Mouse (Mus musculus) stomach, embryonic 16.5 days (tissue): ENCODE data around the gene Lonp1. TPM values are rescaled to one million over a fixed set of nuclear protein-coding genes. Genes with fewer than 3 reads are reported as not detected.

ENCODE experiments used
- ATAC-seq: fragments of 200-750 bp; cut with Nextera tagmentation; 2 replicates; pipeline ENCODE4 v1.8.0; 2017; ENCODE audit warnings: moderate number of reproducible peaks, moderate TSS enrichment; ENCODE audit not compliant: insufficient read depth, low FRiP score
- H3K27ac ChIP-seq: fragments of 300-500 bp; sonication (generic); 2 replicates; pipeline ENCODE4 v1.5.1; 2014; ENCODE audit warnings: low read length
- H3K27me3 ChIP-seq: fragments of 300-500 bp; sonication (generic); 2 replicates; pipeline ENCODE4 v1.6.1; 2014; ENCODE audit warnings: low read length, control low read depth, mixed read lengths; ENCODE audit not compliant: control insufficient read depth, insufficient read depth
- H3K36me3 ChIP-seq: fragments of 300-500 bp; sonication (generic); 2 replicates; pipeline ENCODE4 v1.6.1; 2014; ENCODE audit warnings: low read length; ENCODE audit not compliant: control insufficient read depth, insufficient read depth
- H3K4me1 ChIP-seq: fragments of 300-500 bp; sonication (generic); 2 replicates; pipeline ENCODE4 v1.6.1; 2014; ENCODE audit warnings: low read length, control low read depth, mixed read lengths; ENCODE audit not compliant: control insufficient read depth, insufficient read depth
- H3K4me2 ChIP-seq: fragments of 300-500 bp; sonication (generic); 2 replicates; pipeline ENCODE4 v1.6.1; 2014; ENCODE audit warnings: low read depth, low read length, mixed read lengths
- H3K4me3 ChIP-seq: fragments of 300-500 bp; sonication (generic); replicated peaks from 2 replicates; pipeline ENCODE4 v1.5.1; 2014; ENCODE audit warnings: mild to moderate bottlenecking, low read length
- H3K9ac ChIP-seq: fragments of 300-500 bp; sonication (generic); 2 replicates; pipeline ENCODE4 v1.6.1; 2014; ENCODE audit warnings: low read length
- H3K9me3 ChIP-seq: fragments of 300-500 bp; sonication (generic); replicated peaks from 2 replicates; pipeline ENCODE4 v1.6.1; 2016; ENCODE audit warnings: low read length, control low read depth; ENCODE audit not compliant: control insufficient read depth
- WGBS: fragments of 180-500 bp; shearing (Covaris S2); extraction: QIAGEN DNeasy Blood & Tissue Kit; methylation state at CpG from one replicate; pipeline ENCODE4 v1.1.7; 2014; 5-methylcytosine and 5-hydroxymethylcytosine counted together
- polyA plus RNA-seq: library from polyadenylated mRNA; unstranded; fragments of >200 nt; fragmentation: Nextera tagmentation; extraction: Ambion mirVana; gene quantifications from 2 replicates; pipeline ENCODE4 v1.2.1, GENCODE M21; 2015

The Lonp1 gene
- polyA plus RNA-seq, 1 experiment from 2014 or later: 42.9 TPM

DNA sequence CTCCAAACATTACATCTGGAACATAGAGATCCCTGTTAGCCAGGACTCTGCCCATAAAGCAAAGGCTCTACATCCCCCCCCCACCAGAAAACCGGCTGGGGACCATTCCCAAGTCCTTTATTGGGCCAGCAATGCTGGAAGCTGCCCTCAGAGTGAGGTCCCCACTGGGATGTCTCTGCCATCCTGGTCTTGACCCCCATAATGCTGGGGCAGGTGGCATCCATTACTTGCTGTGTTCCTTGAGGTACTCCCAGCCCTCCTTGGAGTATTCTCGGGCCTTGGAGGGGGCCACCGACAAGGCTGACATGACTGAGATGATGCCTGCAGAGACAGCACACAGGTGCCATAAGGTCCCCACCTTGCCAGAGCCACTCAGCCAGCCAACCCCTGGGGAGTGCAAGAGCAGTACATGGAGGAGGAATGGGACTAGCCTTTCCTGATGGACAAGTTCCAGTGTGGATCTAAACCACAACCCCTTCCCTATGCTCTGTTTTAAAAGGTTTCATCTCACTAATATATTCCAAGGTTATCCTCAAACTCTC lies 19.1 kb downstream of the Lonp1 start:
- no peak overlapping the region for H3K4me2 ChIP-seq
- WGBS: 70% methylated on average over 3 of the region's 3 CpGs
- H3K27ac ChIP-seq: no peak overlapping the region
- H3K4me1 ChIP-seq: peaks cover 12% of the 10 kb centered on the region
- H3K4me3 ChIP-seq: no peak overlapping the region
- ATAC-seq: no peak
- H3K27me3 ChIP-seq: no peaks in the 10 kb centered on the region
- no peaks in the 10 kb centered on the region for H3K9me3 ChIP-seq
- H3K9ac ChIP-seq: no peak overlapping the region
- peaks cover 31% of the 10 kb centered on the region for H3K36me3 ChIP-seq

DNA sequence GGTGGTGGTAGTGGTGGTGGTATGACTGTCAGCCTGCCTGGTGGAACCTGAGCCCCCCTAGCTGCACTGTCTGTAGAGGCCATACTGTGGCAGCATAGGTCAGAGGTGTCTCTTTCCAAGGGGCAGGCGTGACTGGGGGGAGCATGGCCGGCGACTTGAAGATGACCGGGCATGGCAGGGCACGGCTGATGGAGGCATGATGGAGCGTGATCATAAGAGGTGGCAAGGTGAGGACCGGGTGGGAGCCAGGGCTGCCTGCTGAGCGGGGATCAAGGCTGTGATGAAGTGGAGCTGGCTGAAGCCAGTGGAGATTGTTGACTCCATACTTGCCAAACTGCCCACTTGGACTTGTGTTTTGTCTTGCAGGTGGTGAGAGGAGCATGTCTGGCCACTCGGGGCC lies 21.3 kb downstream of the Lonp1 start:
- no peak overlapping the region for H3K4me2 ChIP-seq
- no peak overlapping the region for H3K4me3 ChIP-seq
- peaks cover 41% of the 10 kb centered on the region for H3K36me3 ChIP-seq
- peaks cover 12% of the 10 kb centered on the region for H3K4me1 ChIP-seq
- 87% methylated on average over 9 of the region's 9 CpGs for WGBS
- no peaks in the 10 kb centered on the region for H3K27me3 ChIP-seq
- no peaks in the 10 kb centered on the region for H3K9me3 ChIP-seq
- H3K27ac ChIP-seq: no peak overlapping the region
- no peak overlapping the region for H3K9ac ChIP-seq
- no peak for ATAC-seq

DNA sequence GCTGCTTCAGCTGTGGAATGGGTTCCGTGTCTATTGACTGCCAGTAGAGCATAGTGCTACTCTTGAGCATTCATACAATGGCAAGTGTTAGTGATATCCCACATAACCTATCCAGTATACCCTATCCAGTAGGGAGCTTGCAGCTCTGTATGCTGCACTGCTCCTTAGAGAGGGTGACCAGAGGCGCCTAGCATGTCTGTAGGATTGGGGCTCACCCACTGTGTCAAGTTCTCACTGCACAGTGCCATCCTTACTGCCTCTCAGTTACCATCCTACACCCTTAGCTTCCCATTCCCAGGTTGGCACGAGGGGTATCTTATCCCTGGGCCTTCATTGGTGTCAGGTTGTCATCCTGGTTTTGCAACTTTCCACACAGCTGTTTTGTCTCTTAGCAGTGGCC lies 22.3 kb downstream of the Lonp1 start:
- no peak overlapping the region for H3K4me2 ChIP-seq
- H3K36me3 ChIP-seq: peaks cover 46% of the 10 kb centered on the region
- WGBS: 88% methylated on average over 3 of the region's 3 CpGs
- H3K27ac ChIP-seq: no peak overlapping the region
- H3K9me3 ChIP-seq: no peaks in the 10 kb centered on the region
- no peaks in the 10 kb centered on the region for H3K27me3 ChIP-seq
- peaks cover 9% of the 10 kb centered on the region; the same call in 1 of the 2 replicates for H3K4me1 ChIP-seq
- H3K9ac ChIP-seq: no peak overlapping the region
- H3K4me3 ChIP-seq: no peak overlapping the region
- ATAC-seq: no peak

DNA sequence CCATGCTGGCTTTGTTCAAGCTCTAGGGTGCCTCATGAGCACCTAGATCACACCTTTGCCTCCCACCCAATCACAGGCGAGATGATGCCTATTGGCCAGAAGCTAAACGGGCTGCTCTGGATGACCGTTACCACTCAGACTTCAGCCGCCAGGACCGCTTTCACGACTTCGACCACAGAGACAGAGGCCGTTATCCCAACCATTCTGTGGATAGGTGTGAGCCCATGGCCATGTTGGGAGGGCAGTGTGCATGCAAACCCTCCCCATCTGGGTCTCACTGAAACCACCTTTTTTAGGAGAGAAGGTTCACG lies 22.7 kb downstream of the Lonp1 start:
- ATAC-seq: no peak
- Histone ChIP-seq H3K4me2 (no peak overlapping the region), H3K4me3 (no peak overlapping the region), H3K36me3 (peaks cover 46% of the 10 kb centered on the region), H3K9me3 (no peaks in the 10 kb centered on the region), H3K27ac (no peak overlapping the region), H3K9ac (no peak overlapping the region), H3K4me1 (peaks cover 9% of the 10 kb centered on the region; the same call in 1 of the 2 replicates), H3K27me3 (no peaks in the 10 kb centered on the region)
- WGBS: 87% methylated on average over 9 of the region's 9 CpGs

- no peak for ATAC-seq
- Histone ChIP-seq H3K4me2 (no peak overlapping the region), H3K9ac (no peak overlapping the region), H3K27me3 (no peaks in the 10 kb centered on the region), H3K9me3 (no peaks in the 10 kb centered on the region), H3K4me3 (no peak overlapping the region), H3K36me3 (peaks cover 46% of the 10 kb centered on the region), H3K27ac (no peak overlapping the region), H3K4me1 (peaks cover 5% of the 10 kb centered on the region; the same call in 1 of the 2 replicates)
- 92% methylated on average over 28 of the region's 28 CpGs for WGBS
These were observed 23.3 kb downstream of the Lonp1 start for GRCm38 (mm10) chr17:56603186-56604069.

DNA sequence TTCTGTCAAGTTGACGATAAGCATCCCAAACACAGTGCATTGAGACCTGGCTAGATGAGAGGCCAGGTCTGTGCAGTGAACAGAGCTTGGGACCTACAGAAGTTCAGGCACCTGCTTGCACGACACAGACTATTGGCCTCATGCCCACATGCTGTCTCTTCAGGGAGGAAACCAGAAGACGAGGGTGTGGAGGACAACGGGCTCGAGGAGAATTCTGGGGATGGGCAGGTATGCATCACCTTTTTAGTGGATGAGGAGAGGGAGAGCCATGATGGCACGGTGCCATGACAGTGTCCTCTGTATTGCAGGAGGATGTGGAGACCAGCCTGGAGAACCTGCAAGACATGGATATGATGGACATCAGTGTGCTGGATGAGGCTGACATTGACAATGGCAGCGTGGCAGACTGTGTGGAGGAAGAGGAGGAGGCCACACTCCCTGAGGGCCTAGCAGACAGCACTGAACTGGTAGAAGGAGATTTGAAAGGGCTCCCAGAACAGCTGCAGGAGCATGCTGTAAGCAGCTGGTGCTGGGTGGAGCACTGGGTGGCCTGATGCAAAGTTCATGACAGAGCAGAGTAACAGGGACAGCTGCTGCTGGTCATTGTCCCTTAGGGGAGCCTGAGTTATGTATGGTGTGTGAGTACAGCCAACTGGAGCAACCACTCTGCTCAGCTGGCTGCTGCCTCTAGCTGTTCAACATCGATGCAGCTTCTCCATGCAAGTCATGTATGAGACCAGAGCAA lies 33.0 kb downstream of the Lonp1 start:
- Histone ChIP-seq H3K27ac (no peak overlapping the region), H3K4me2 (no peak overlapping the region), H3K36me3 (peaks cover 43% of the 10 kb centered on the region), H3K9me3 (no peaks in the 10 kb centered on the region), H3K27me3 (no peaks in the 10 kb centered on the region), H3K4me1 (no peaks in the 10 kb centered on the region), H3K4me3 (no peak overlapping the region), H3K9ac (no peak overlapping the region)
- WGBS: 73% methylated on average over 8 of the region's 8 CpGs
- 0 out of 2 replicates have a peak, but pooled peaks have one; percentile 39 for ATAC-seq

GRCm38 (mm10) chr17:56592553-56592952 lies 34.1 kb downstream of the Lonp1 start:
- Histone ChIP-seq H3K36me3 (peaks cover 39% of the 10 kb centered on the region), H3K27me3 (no peaks in the 10 kb centered on the region), H3K4me2 (no peak overlapping the region), H3K27ac (no peak overlapping the region), H3K4me1 (0 out of 2 replicates have a peak, but pooled peaks cover 4% of the 10 kb centered on the region), H3K4me3 (no peak overlapping the region), H3K9me3 (no peaks in the 10 kb centered on the region), H3K9ac (no peak overlapping the region)
- ATAC-seq: no peak

DNA sequence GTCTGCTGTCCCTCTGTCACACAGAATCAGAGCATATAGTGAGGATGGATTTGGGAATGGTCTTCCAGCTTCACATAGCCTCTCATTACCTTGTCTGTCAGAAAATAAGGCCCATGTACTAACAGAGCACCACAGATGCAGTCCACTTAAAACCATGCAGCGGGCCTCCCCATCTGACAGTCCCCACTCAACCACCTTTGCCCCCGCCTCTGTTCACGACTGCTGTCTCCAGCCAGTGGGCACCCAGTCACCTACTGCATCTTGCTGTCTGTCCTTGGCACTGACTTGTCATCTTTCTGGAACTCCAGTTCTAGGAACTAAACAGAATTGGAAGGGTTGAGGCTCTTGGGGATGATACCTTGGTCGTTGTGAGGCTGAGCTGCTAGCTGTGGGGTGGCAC lies 37.8 kb downstream of the Lonp1 start:
- no peaks in the 10 kb centered on the region for H3K27me3 ChIP-seq
- H3K4me3 ChIP-seq: no peak overlapping the region
- H3K9me3 ChIP-seq: no peaks in the 10 kb centered on the region
- H3K27ac ChIP-seq: no peak overlapping the region
- peaks cover 16% of the 10 kb centered on the region for H3K36me3 ChIP-seq
- H3K4me1 ChIP-seq: peaks cover 17% of the 10 kb centered on the region
- H3K4me2 ChIP-seq: no peak overlapping the region
- ATAC-seq: no peak
- 95% methylated on average over 4 of the region's 4 CpGs for WGBS
- no peak overlapping the region for H3K9ac ChIP-seq

GRCm38 (mm10) chr17:56587773-56588172 lies 38.9 kb downstream of the Lonp1 start:
- Histone ChIP-seq H3K4me1 (peaks cover 24% of the 10 kb centered on the region), H3K4me2 (no peak overlapping the region), H3K36me3 (peaks cover 10% of the 10 kb centered on the region), H3K27ac (no peak overlapping the region), H3K27me3 (no peaks in the 10 kb centered on the region), H3K4me3 (no peak overlapping the region), H3K9me3 (no peaks in the 10 kb centered on the region), H3K9ac (no peak overlapping the region)
- WGBS: 81% methylated on average over 1 of the region's 1 CpGs
- no peak for ATAC-seq
